Mouse (Mus musculus) testis, adult 2 months (tissue): ENCODE data around the gene Map3k11.

Source experiments
- CTCF ChIP-seq: fragments of 200-500 bp; IDR thresholded peaks from 2 replicates; pipeline ENCODE4 v1.5.1; 2012; ENCODE audit warnings: low read depth, mild to moderate bottlenecking, inconsistent platforms, low read length, moderate library complexity; ENCODE audit not compliant: control insufficient read depth, insufficient read depth, insufficient replicate concordance
- POLR2A ChIP-seq: fragments of 200-500 bp; IDR thresholded peaks from 2 replicates; pipeline ENCODE4 v1.6.1; 2012; ENCODE audit warnings: low read depth, mild to moderate bottlenecking, inconsistent platforms, low read length, moderate library complexity; ENCODE audit not compliant: control insufficient read depth

DNA sequence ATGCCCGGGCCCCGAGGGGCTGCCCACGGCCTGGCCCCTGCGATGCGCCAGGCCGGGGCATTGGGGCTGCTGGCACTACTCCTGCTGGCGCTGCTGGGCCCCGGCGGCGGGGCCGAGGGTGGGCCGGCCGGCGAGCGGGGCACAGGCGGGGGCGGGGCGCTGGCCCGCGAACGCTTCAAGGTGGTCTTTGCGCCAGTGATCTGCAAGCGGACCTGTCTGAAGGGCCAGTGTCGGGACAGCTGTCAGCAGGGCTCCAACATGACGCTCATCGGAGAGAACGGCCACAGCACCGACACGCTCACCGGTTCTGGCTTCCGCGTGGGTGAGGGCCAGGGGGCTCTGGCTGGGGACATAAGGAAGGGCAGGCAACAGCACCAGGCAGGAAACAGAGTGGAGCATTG is 53.7 kb downstream of the Map3k11 start:
- TF ChIP-seq POLR2A (no peak), CTCF (no peak)
